Mouse (Mus musculus): Measurements from ENCODE around the gene Nxnl2.

GRCm38 (mm10) chr13:51207965-51208364 lies 37.1 kb downstream of the Nxnl2 start:
- TF ChIP-seq EP300 (IDR thresholded peaks at IDR 0.05; ENCODE audit: low read depth) = no peak
- TF ChIP-seq CTCF (IDR thresholded peaks at IDR 0.05; ENCODE audit: low read depth) = no peak

Data from heart, postnatal 0 days (tissue).